Mouse (Mus musculus) thymus, adult 2 months (tissue): ENCODE measurements at regions not wholly inside any gene's neighbourhood (a gene's known extent, or its start where the extent isn't known, plus 50 kb on each side); places are given as distances from the start of the nearest gene placed in this dataset.
A peak's percentile ranks its signal among the peaks of the same experiment; 100 is the strongest.
"Not testable (repeated sequence)": the region's sequence is repeated elsewhere in the genome, so short reads cannot be mapped to it uniquely, and the experiment has no call there.

Source experiments
- DNase-seq: peaks from one replicate; pipeline ENCODE4 v3.0.0; 2021
- H3K27ac ChIP-seq: fragments of 200-500 bp; 2 replicates; pipeline ENCODE4 v1.5.1; 2012; ENCODE audit warnings: low read length, control low read depth; ENCODE audit not compliant: control insufficient read depth, insufficient read depth
- H3K27me3 ChIP-seq: fragments of 200-500 bp; 2 replicates; pipeline ENCODE4 v1.6.1; 2012; ENCODE audit warnings: mild to moderate bottlenecking, low read length, moderate library complexity, mixed read lengths; ENCODE audit not compliant: control insufficient read depth, insufficient read depth
- H3K36me3 ChIP-seq: fragments of 200-500 bp; 2 replicates; pipeline ENCODE4 v1.6.1; 2012; ENCODE audit warnings: mild to moderate bottlenecking, low read length, moderate library complexity; ENCODE audit not compliant: control insufficient read depth, insufficient read depth
- H3K4me1 ChIP-seq: fragments of 200-500 bp; replicated peaks from 2 replicates; pipeline ENCODE4 v1.6.1; 2012; ENCODE audit warnings: low read length; ENCODE audit not compliant: control insufficient read depth, insufficient read depth
- H3K4me3 ChIP-seq: fragments of 200-500 bp; 2 replicates; pipeline ENCODE4 v1.5.1; 2012; ENCODE audit warnings: mild to moderate bottlenecking, low read length, control low read depth, moderate library complexity; ENCODE audit not compliant: control insufficient read depth, insufficient read depth
- CTCF ChIP-seq: fragments of 200-500 bp; IDR thresholded peaks from 2 replicates; pipeline ENCODE4 v1.5.1; 2012; ENCODE audit warnings: mild to moderate bottlenecking, control low read depth, low read length, moderate library complexity, borderline replicate concordance; ENCODE audit not compliant: control insufficient read depth, poor library complexity, insufficient read depth; ENCODE audit errors: extremely low read depth
- POLR2A ChIP-seq: fragments of 200-500 bp; IDR thresholded peaks from 2 replicates; pipeline ENCODE4 v1.6.1; 2012; ENCODE audit warnings: mild to moderate bottlenecking, low read length, control low read depth, moderate library complexity; ENCODE audit not compliant: control insufficient read depth, poor library complexity, insufficient read depth; ENCODE audit errors: extremely low read depth
- WGBS: fragments of 180-500 bp; shearing (Covaris S2); methylation state at CpG from one replicate; pipeline ENCODE4 v1.1.7; 2018; 5-methylcytosine and 5-hydroxymethylcytosine counted together

GRCm38 (mm10) chr8:34664429-34664828 is 552.9 kb upstream of the Gm10131 start:
- TF ChIP-seq CTCF, result no peak
- TF ChIP-seq POLR2A, result no peak
- 96% methylated on average over 4 of the region's 4 CpGs for WGBS
- H3K27ac ChIP-seq, result no peak overlapping the region
- H3K4me3 ChIP-seq, result no peak overlapping the region
- H3K4me1 ChIP-seq, result peaks cover 15% of the 10 kb centered on the region
- no peaks in the 10 kb centered on the region for H3K27me3 ChIP-seq
- no peaks in the 10 kb centered on the region for H3K36me3 ChIP-seq
- DNase-seq, result no peak

DNA sequence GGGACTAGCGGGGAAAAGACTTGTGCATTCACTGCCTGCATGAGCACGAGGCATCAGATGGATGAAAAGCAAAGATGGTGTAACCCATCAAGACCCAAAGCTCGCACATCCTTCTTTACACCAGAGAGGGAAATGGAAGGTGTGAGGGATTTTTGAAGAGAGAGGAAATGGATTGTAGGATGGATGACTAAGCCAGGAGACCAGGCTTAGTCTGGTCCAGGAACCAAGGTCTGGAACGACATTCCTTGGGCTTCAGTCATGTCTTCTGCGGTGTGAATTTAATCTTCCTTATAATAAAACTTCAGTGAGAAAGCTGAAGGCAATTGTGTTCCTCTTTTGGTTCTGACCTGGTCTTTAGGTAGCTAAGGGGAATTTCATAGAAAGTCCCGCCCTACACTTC is 551.0 kb upstream of the Gm10131 start:
- Histone ChIP-seq H3K4me1 (peaks cover 4% of the 10 kb centered on the region), H3K27ac (no peak overlapping the region), H3K4me3 (no peak overlapping the region), H3K27me3 (no peaks in the 10 kb centered on the region), H3K36me3 (no peaks in the 10 kb centered on the region)
- 90% methylated on average over 6 of the region's 6 CpGs for WGBS
- TF ChIP-seq CTCF (no peak), POLR2A (no peak)
- no peak for DNase-seq

GRCm38 (mm10) chr8:34651750-34652149 is 540.2 kb upstream of the Gm10131 start:
- 5% methylated on average over 8 of the region's 8 CpGs for WGBS
- DNase-seq, result peak; percentile 60
- TF ChIP-seq POLR2A (no peak), CTCF (no peak)

GRCm38 (mm10) chr8:34628221-34628620 is 516.7 kb upstream of the Gm10131 start:
- not testable (repeated sequence) for DNase-seq, H3K36me3 ChIP-seq, H3K27ac ChIP-seq, H3K4me3 ChIP-seq, H3K4me1 ChIP-seq, H3K27me3 ChIP-seq
- WGBS, result 98% methylated on average over 2 of the region's 2 CpGs

More at GRCm38 (mm10) chr8:34651750-34652149, 540.2 kb upstream of the Gm10131 start:
- H3K27ac ChIP-seq, result peak overlapping the region; percentile 85
- H3K27me3 ChIP-seq, result no peaks in the 10 kb centered on the region
- H3K4me1 ChIP-seq, result peaks cover 12% of the 10 kb centered on the region
- no peaks in the 10 kb centered on the region for H3K36me3 ChIP-seq
- H3K4me3 ChIP-seq, result no peak overlapping the region

- DNase-seq, result no peak
- peaks cover 11% of the 10 kb centered on the region for H3K4me1 ChIP-seq
- no peak overlapping the region for H3K27ac ChIP-seq
- H3K4me3 ChIP-seq, result no peak overlapping the region
- H3K27me3 ChIP-seq, result no peaks in the 10 kb centered on the region
- TF ChIP-seq POLR2A (no peak), CTCF (no peak)
- no peaks in the 10 kb centered on the region for H3K36me3 ChIP-seq
- WGBS, result 93% methylated on average over 10 of the region's 10 CpGs
Observed at GRCm38 (mm10) chr8:34625670-34626069, 514.1 kb upstream of the Gm10131 start.

GRCm38 (mm10) chr8:34623783-34624182 is 512.2 kb upstream of the Gm10131 start:
- TF ChIP-seq CTCF (no peak), POLR2A (no peak)
- Histone ChIP-seq H3K4me1 (peaks cover 12% of the 10 kb centered on the region), H3K36me3 (no peaks in the 10 kb centered on the region), H3K27me3 (no peaks in the 10 kb centered on the region), H3K4me3 (no peak overlapping the region), H3K27ac (no peak overlapping the region)
- DNase-seq, result no peak
- WGBS, result 23% methylated on average over 7 of the region's 7 CpGs

DNA sequence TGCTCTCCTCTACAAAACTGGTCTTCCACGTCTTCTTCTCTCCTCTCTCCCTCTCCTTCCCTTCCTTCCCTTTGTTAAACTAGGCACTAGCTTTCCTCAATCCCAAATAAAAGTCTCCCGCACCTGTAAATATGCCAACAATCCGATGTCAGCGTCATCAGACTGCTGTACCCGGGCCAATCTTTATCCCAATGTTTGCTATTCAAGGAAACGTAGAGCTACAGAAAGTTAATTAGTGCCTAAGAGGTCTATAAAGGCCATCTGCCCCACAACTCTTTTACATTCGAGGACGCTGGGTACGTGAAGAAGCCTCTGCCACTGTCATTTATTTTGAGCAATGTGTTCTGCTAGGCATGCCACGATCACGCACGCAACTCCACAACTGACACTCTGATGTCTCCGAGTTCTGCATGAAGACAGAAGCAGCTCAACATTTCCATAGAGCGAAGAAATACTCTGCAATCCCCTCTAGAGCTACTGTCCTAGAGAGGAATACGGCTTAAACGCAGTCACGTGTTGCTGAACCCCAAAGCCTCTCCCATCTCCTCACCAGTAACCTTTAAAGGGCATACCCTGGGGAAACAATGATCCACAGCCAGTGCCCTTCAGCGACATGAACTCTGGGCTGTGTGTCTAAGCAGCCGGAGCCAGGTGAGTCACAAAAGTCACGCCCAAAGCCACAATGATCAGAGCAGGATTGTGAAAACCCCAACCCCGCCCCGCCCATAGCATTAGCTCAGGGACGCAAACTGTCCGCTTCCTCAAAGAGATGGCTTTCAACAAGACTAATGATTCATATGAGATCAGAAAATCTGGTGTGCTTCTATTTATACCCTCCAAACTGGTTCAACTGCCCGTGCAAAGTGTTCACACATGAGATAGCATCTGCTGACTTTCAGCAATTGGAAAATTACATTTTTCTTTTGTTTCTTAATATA is 510.9 kb upstream of the Gm10131 start:
- Histone ChIP-seq H3K36me3 (no peaks in the 10 kb centered on the region), H3K27me3 (no peaks in the 10 kb centered on the region), H3K4me1 (peaks cover 12% of the 10 kb centered on the region), H3K27ac (no peak overlapping the region), H3K4me3 (no peak overlapping the region)
- DNase-seq, result no peak
- TF ChIP-seq CTCF (no peak), POLR2A (no peak)
- WGBS, result 50% methylated on average over 25 of the region's 25 CpGs
